Mouse (Mus musculus) megakaryocyte, adult 5-6 weeks (primary cell): Measurements from ENCODE around the gene Smarcal1. TPM values are rescaled to one million over a fixed set of nuclear protein-coding genes. Genes with fewer than 3 reads are reported as not detected.

Experiments
- ATAC-seq: 2 replicates; pipeline ENCODE4 v1.8.0; 2016; ENCODE audit warnings: mild to moderate bottlenecking, inconsistent platforms; ENCODE audit not compliant: poor library complexity, severe bottlenecking
- total RNA-seq, 2 experiments: library from RNA; stranded (forward) in 1 of 2; stranded (reverse) in 1 of 2; fragments of 153-499, 151-499 nt in 1 of 2; fragments of 221-1000, 200-1000 nt in 1 of 2; gene quantifications; 2 replicates each; pipeline versions ENCODE4 v1.2.3 to v1.2.4; 2015 to 2017

Gene Smarcal1
- total RNA-seq (2015) (16.3 and 18.0 TPM in 2 replicates), total RNA-seq (2017) (15.3 and 18.6 TPM in 2 replicates)

- ATAC-seq: peak; percentile 98
Measured at GRCm38 (mm10) chr1:72582947-72583731, at the start of gene Smarcal1. TSS of gene Smarcal1 (plus strand) at chr1:72583251.

GRCm38 (mm10) chr1:72533439-72533838 lies 49.6 kb upstream of the Smarcal1 start:
- ATAC-seq: no peak

GRCm38 (mm10) chr1:72535725-72536571 lies 47.1 kb upstream of the Smarcal1 start:
- ATAC-seq: no peak

- 0 out of 2 replicates have a peak, but pooled peaks have one; percentile 35 for ATAC-seq
Measured at GRCm38 (mm10) chr1:72536611-72537351, 46.3 kb upstream of the Smarcal1 start, which contains the start of gene March4. TSS of gene March4 (minus strand) at chr1:72536930.

- no peak for ATAC-seq
Measured at GRCm38 (mm10) chr1:72538266-72538665, 44.8 kb upstream of the Smarcal1 start.

- no peak for ATAC-seq
Measured at GRCm38 (mm10) chr1:72550317-72550716, 32.7 kb upstream of the Smarcal1 start.

- ATAC-seq: no peak
Measured at GRCm38 (mm10) chr1:72556471-72556870, 26.6 kb upstream of the Smarcal1 start.

GRCm38 (mm10) chr1:72558625-72559024 lies 24.4 kb upstream of the Smarcal1 start:
- ATAC-seq: no peak

GRCm38 (mm10) chr1:72564334-72564962 lies 18.6 kb upstream of the Smarcal1 start:
- no peak for ATAC-seq

GRCm38 (mm10) chr1:72567056-72567455 lies 16.0 kb upstream of the Smarcal1 start:
- 0 out of 2 replicates have a peak, but pooled peaks have one; percentile 40 for ATAC-seq

GRCm38 (mm10) chr1:72568725-72569124 lies 14.3 kb upstream of the Smarcal1 start:
- ATAC-seq: peak; percentile 63

- no peak for ATAC-seq
Measured at GRCm38 (mm10) chr1:72574047-72574446, 9.0 kb upstream of the Smarcal1 start.

GRCm38 (mm10) chr1:72574608-72575007 lies 8.4 kb upstream of the Smarcal1 start:
- no peak for ATAC-seq

GRCm38 (mm10) chr1:72575121-72575520 lies 7.9 kb upstream of the Smarcal1 start:
- peak; percentile 43; the same call in 1 of the 2 replicates for ATAC-seq

GRCm38 (mm10) chr1:72577481-72577922 lies 5.5 kb upstream of the Smarcal1 start:
- no peak for ATAC-seq

- no peak for ATAC-seq
Measured at GRCm38 (mm10) chr1:72578351-72578750, 4.7 kb upstream of the Smarcal1 start.

- no peak for ATAC-seq
Measured at GRCm38 (mm10) chr1:72578806-72579205, 4.2 kb upstream of the Smarcal1 start.

GRCm38 (mm10) chr1:72583906-72584305 lies 855 bp downstream of the Smarcal1 start:
- ATAC-seq: no peak

- ATAC-seq: no peak
Measured at GRCm38 (mm10) chr1:72585971-72586875, 3.2 kb downstream of the Smarcal1 start.
